Mouse (Mus musculus): ENCODE results near the gene Fat3. TPM values are rescaled to one million over a fixed set of nuclear protein-coding genes. Genes with fewer than 3 reads are reported as not detected.

Fat3 gene
- polyA plus RNA-seq, 1 experiment from 2014 or later: 9.1 TPM

DNA sequence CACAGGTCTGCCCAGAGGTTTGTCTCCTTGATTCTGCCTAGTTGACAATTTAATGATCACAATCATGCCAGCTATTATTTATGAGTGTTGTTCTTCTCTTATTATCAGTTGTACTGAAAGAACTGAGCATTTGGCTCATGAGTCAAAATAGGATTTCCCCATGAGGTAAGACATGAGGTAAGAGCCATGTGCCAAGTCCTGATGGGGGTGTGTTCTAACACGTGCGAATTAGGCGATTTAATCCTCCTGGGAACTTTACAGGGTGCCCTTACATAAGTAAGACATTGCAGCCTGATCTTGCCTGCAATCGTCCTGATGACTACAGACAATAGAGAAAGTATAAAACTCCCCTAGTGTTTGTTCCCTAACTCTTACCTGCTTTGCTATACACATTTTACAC is 631.6 kb downstream of the Fat3 start:
- no peak for ATAC-seq (ENCODE audit: low FRiP score, low read depth)
- Histone ChIP-seq H3K36me3 (no peaks in the 10 kb centered on the region), H3K27me3 (peaks cover 2% of the 10 kb centered on the region; the same call in 1 of the 2 replicates), H3K9ac (no peak overlapping the region), H3K4me3 (no peak overlapping the region), H3K9me3 (no peaks in the 10 kb centered on the region), H3K27ac (replicated peaks) (no peak overlapping the region), H3K4me2 (no peak overlapping the region), H3K4me1 (replicated peaks) (no peaks in the 10 kb centered on the region)
- WGBS: 72% methylated on average over 4 of the region's 4 CpGs

- H3K9me3 ChIP-seq: no peaks in the 10 kb centered on the region
- H3K27me3 ChIP-seq: no peaks in the 10 kb centered on the region
- no peak overlapping the region for H3K4me3 ChIP-seq
- H3K36me3 ChIP-seq: no peaks in the 10 kb centered on the region
- no peaks in the 10 kb centered on the region for H3K4me1 ChIP-seq (replicated peaks)
- no peak overlapping the region for H3K9ac ChIP-seq
- peak; percentile 83 for ATAC-seq (ENCODE audit: low FRiP score, low read depth)
- 56% methylated on average over 10 of the region's 10 CpGs for WGBS
- H3K4me2 ChIP-seq: no peak overlapping the region
- no peak overlapping the region for H3K27ac ChIP-seq (replicated peaks)
Observed at GRCm38 (mm10) chr9:15866280-15867072, 634.6 kb downstream of the Fat3 start.

GRCm38 (mm10) chr9:15861402-15861801 is 639.7 kb downstream of the Fat3 start:
- Histone ChIP-seq H3K4me3 (no peak overlapping the region), H3K9ac (no peak overlapping the region), H3K27ac (replicated peaks) (no peak overlapping the region), H3K27me3 (no peaks in the 10 kb centered on the region), H3K9me3 (no peaks in the 10 kb centered on the region), H3K4me2 (no peak overlapping the region), H3K36me3 (no peaks in the 10 kb centered on the region), H3K4me1 (replicated peaks) (no peaks in the 10 kb centered on the region)
- ATAC-seq (ENCODE audit: low FRiP score, low read depth): no peak
- WGBS: 85% methylated on average over 5 of the region's 5 CpGs

All from hindbrain, embryonic 15.5 days (tissue).